Mouse (Mus musculus): ENCODE data around the gene Myl9. TPM values are rescaled to one million over a fixed set of nuclear protein-coding genes. Genes with fewer than 3 reads are reported as not detected.
"Not testable (repeated sequence)": the region's sequence is repeated elsewhere in the genome, so short reads cannot be mapped to it uniquely, and the experiment has no call there.

Myl9 gene
- polyA plus RNA-seq, 1 experiment from 2014 or later = 204 TPM

DNA sequence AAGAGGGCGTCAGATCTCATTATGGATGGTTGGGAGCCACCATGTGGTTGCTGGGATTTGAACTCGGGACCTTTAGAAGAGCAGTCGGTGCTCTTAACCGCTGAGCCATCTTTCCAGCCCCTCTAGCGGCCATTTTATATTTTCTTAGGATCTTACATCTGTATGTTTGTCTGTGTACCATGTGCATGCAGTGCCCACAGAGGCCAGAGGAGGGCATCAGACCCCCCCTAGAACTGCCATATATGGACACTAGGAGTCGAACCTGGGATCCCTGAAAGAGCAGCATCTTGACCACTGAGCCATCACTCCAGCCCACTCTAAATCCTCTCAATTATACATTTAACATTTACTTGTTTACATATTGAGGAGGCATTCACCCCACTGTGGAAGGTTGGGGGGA lies 49.9 kb downstream of the Myl9 start:
- H3K27ac ChIP-seq; H3K9ac ChIP-seq; H3K4me2 ChIP-seq (replicated peaks); H3K4me3 ChIP-seq; H3K4me1 ChIP-seq; H3K27me3 ChIP-seq; ATAC-seq (ENCODE audit: low FRiP score, low read depth): not testable (repeated sequence)
- Histone ChIP-seq H3K36me3 (peaks cover 11% of the 10 kb centered on the region), H3K9me3 (peaks cover 11% of the 10 kb centered on the region; the same call in 1 of the 2 replicates)
- WGBS = 81% methylated on average over 6 of the region's 6 CpGs

Other genes starting within 250 kb of the Myl9 start
- gene Aar2, start 227.8 kb upstream of the Myl9 start, polyA plus RNA-seq (2015; fragmentation: Nextera tagmentation; extraction: Ambion mirVana) = 37.4 and 38.6 TPM in 2 replicates
- gene Dlgap4, start 161.7 kb upstream of the Myl9 start, polyA plus RNA-seq (2015; fragmentation: Nextera tagmentation; extraction: Ambion mirVana) = 95.0 and 101 TPM in 2 replicates
- gene Tgif2, start 64.6 kb downstream of the Myl9 start, polyA plus RNA-seq (2015; fragmentation: Nextera tagmentation; extraction: Ambion mirVana) = 79.8 and 87.5 TPM in 2 replicates
- gene 4930518I15Rik, start 82.5 kb downstream of the Myl9 start, polyA plus RNA-seq (2015; fragmentation: Nextera tagmentation; extraction: Ambion mirVana) = 13.2 and 14.9 TPM in 2 replicates
- 153 and 155 TPM in 2 replicates for gene Rab5if, start 87.7 kb downstream of the Myl9 start, polyA plus RNA-seq (2015; fragmentation: Nextera tagmentation; extraction: Ambion mirVana)
- 0.33 and 0.36 TPM in 2 replicates for gene Sla2, start 111.8 kb downstream of the Myl9 start, polyA plus RNA-seq (2015; fragmentation: Nextera tagmentation; extraction: Ambion mirVana)
- 44.7 and 48.6 TPM in 2 replicates for gene Ndrg3, start 216.6 kb downstream of the Myl9 start, polyA plus RNA-seq (2015; fragmentation: Nextera tagmentation; extraction: Ambion mirVana)
- 42.3 TPM in 2 replicates for gene Dsn1, start 231.7 kb downstream of the Myl9 start, polyA plus RNA-seq (2015; fragmentation: Nextera tagmentation; extraction: Ambion mirVana)

Data from limb, embryonic 13.5 days (tissue).